Mouse (Mus musculus) embryonic facial prominence, embryonic 12.5 days (tissue): ENCODE measurements around the gene Mbd4. TPM values are rescaled to one million over a fixed set of nuclear protein-coding genes. Genes with fewer than 3 reads are reported as not detected.
"Not testable (repeated sequence)": the region's sequence is repeated elsewhere in the genome, so short reads cannot be mapped to it uniquely, and the experiment has no call there.

Source experiments
- ATAC-seq: fragments of 200-750 bp; cut with Nextera tagmentation; 2 replicates; pipeline ENCODE4 v1.8.0; 2017; ENCODE audit not compliant: insufficient number of reproducible peaks, insufficient read depth, low FRiP score, low TSS enrichment
- H3K27ac ChIP-seq: fragments of 300-500 bp; sonication (generic); 2 replicates; pipeline ENCODE4 v1.5.1; 2016; ENCODE audit warnings: mild to moderate bottlenecking
- H3K27me3 ChIP-seq: fragments of 300-500 bp; sonication (generic); 2 replicates; pipeline ENCODE4 v1.6.1; 2016; ENCODE audit warnings: mild to moderate bottlenecking, moderate library complexity
- H3K36me3 ChIP-seq: fragments of 300-500 bp; sonication (generic); 2 replicates; pipeline ENCODE4 v1.6.1; 2016; ENCODE audit warnings: mild to moderate bottlenecking
- H3K4me1 ChIP-seq: fragments of 300-500 bp; sonication (generic); 2 replicates; pipeline ENCODE4 v1.6.1; 2016
- H3K4me2 ChIP-seq: fragments of 300-500 bp; sonication (generic); replicated peaks from 2 replicates; pipeline ENCODE4 v1.6.1; 2016; ENCODE audit warnings: mild to moderate bottlenecking, moderate library complexity
- H3K4me3 ChIP-seq: fragments of 300-500 bp; sonication (generic); 2 replicates; pipeline ENCODE4 v1.5.1; 2016; ENCODE audit warnings: mild to moderate bottlenecking
- H3K9ac ChIP-seq: fragments of 300-500 bp; sonication (generic); 2 replicates; pipeline ENCODE4 v1.6.1; 2016; ENCODE audit warnings: mild to moderate bottlenecking, moderate library complexity
- H3K9me3 ChIP-seq: fragments of 300-500 bp; sonication (generic); 2 replicates; pipeline ENCODE4 v1.6.1; 2016; ENCODE audit warnings: mild to moderate bottlenecking, moderate library complexity
- WGBS: fragments of 180-500 bp; shearing (Covaris S2); methylation state at CpG from one replicate; pipeline ENCODE4 v1.1.7; 2016; 5-methylcytosine and 5-hydroxymethylcytosine counted together
- polyA plus RNA-seq: library from polyadenylated mRNA; unstranded; fragments of >200 nt; fragmentation: Nextera tagmentation; extraction: Ambion mirVana; gene quantifications from 2 replicates; pipeline ENCODE4 v1.2.1, GENCODE M21; 2016

Gene Mbd4
- polyA plus RNA-seq, 1 experiment from 2014 or later, result 28.4 TPM

GRCm38 (mm10) chr6:115888296-115888695, 35.1 kb upstream of the Mbd4 start:
- no peak for ATAC-seq
- no peak overlapping the region for H3K4me3 ChIP-seq
- no peak overlapping the region for H3K9ac ChIP-seq
- no peak overlapping the region for H3K4me2 ChIP-seq
- peaks cover 51% of the 10 kb centered on the region for H3K36me3 ChIP-seq
- 0 out of 2 replicates have a peak, but pooled peaks cover 4% of the 10 kb centered on the region for H3K9me3 ChIP-seq
- H3K27me3 ChIP-seq, result no peaks in the 10 kb centered on the region
- H3K4me1 ChIP-seq, result peaks cover 11% of the 10 kb centered on the region; the same call in 1 of the 2 replicates
- no peak overlapping the region for H3K27ac ChIP-seq
- 94% methylated on average over 3 of the region's 3 CpGs for WGBS

- H3K27ac ChIP-seq, result no peak overlapping the region
- no peak overlapping the region for H3K4me2 ChIP-seq
- peaks cover 45% of the 10 kb centered on the region for H3K36me3 ChIP-seq
- H3K4me1 ChIP-seq, result peaks cover 9% of the 10 kb centered on the region; the same call in 1 of the 2 replicates
- ATAC-seq, result peak; percentile 44; the same call in 1 of the 2 replicates
- H3K4me3 ChIP-seq, result no peak overlapping the region
- H3K9ac ChIP-seq, result no peak overlapping the region
- 0 out of 2 replicates have a peak, but pooled peaks cover 4% of the 10 kb centered on the region for H3K9me3 ChIP-seq
- H3K27me3 ChIP-seq, result no peaks in the 10 kb centered on the region
- WGBS, result 58% methylated on average over 4 of the region's 4 CpGs
These were observed 33.7 kb upstream of the Mbd4 start for GRCm38 (mm10) chr6:115886894-115887293.

DNA sequence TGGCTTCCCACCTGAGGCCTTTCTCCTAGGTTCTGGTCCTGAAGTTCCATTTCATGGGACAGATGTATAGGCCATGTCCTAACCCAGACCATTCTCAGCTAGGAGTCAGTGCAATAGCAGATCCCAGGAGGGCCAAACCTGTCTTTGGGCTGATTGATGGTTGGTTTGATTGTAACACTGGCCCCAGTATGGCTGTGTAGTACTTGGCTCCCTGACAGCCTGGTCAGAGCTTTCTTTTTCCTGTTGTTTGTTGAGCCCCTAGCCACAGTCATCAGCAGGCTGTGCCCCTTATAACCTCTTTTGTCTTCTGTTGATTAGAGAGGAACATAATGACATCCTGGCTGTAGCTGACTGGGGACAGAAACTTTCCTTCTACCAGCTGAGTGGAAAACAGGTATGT, 30.8 kb upstream of the Mbd4 start:
- Histone ChIP-seq H3K9me3 (0 out of 2 replicates have a peak, but pooled peaks cover 4% of the 10 kb centered on the region), H3K27me3 (no peaks in the 10 kb centered on the region), H3K9ac (no peak overlapping the region), H3K4me1 (no peaks in the 10 kb centered on the region), H3K27ac (no peak overlapping the region), H3K4me3 (no peak overlapping the region), H3K4me2 (no peak overlapping the region), H3K36me3 (peaks cover 48% of the 10 kb centered on the region)
- ATAC-seq, result no peak

GRCm38 (mm10) chr6:115880751-115881150, 27.6 kb upstream of the Mbd4 start:
- WGBS, result 92% methylated on average over 8 of the region's 8 CpGs
- peaks cover 47% of the 10 kb centered on the region for H3K36me3 ChIP-seq
- no peaks in the 10 kb centered on the region for H3K4me1 ChIP-seq
- ATAC-seq, result no peak
- no peaks in the 10 kb centered on the region for H3K9me3 ChIP-seq
- H3K27me3 ChIP-seq, result no peaks in the 10 kb centered on the region
- H3K4me3 ChIP-seq, result no peak overlapping the region
- H3K9ac ChIP-seq, result no peak overlapping the region
- no peak overlapping the region for H3K27ac ChIP-seq
- H3K4me2 ChIP-seq, result no peak overlapping the region

DNA sequence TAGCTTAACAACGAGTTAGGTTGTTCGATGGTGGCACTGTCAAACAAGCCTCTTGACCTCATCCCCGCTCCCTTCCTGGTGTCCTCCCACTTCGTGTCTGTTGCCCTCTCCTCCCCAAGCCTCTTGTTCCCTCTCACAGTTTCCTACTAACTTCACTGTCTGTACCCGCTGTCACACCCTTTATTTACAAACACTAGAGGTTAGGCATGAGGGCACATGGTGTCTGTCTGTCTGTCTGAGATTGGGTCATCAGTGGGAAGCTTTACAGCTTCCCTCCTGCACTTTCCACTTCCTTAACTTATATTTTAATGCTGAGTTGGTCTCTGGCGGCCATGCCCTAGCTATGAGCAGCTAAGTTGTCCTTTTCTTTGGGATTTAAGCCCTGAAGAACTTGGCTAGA, 26.6 kb upstream of the Mbd4 start:
- H3K4me2 ChIP-seq, result no peak overlapping the region
- WGBS, result 86% methylated on average over 6 of the region's 6 CpGs
- no peak for ATAC-seq
- no peak overlapping the region for H3K9ac ChIP-seq
- peaks cover 51% of the 10 kb centered on the region for H3K36me3 ChIP-seq
- H3K4me3 ChIP-seq, result no peak overlapping the region
- H3K4me1 ChIP-seq, result no peaks in the 10 kb centered on the region
- H3K9me3 ChIP-seq, result no peaks in the 10 kb centered on the region
- H3K27ac ChIP-seq, result no peak overlapping the region
- no peaks in the 10 kb centered on the region for H3K27me3 ChIP-seq

GRCm38 (mm10) chr6:115878694-115879093, 25.5 kb upstream of the Mbd4 start:
- no peaks in the 10 kb centered on the region for H3K4me1 ChIP-seq
- no peak overlapping the region for H3K9ac ChIP-seq
- H3K4me2 ChIP-seq, result no peak overlapping the region
- H3K36me3 ChIP-seq, result peaks cover 44% of the 10 kb centered on the region
- no peak overlapping the region for H3K4me3 ChIP-seq
- no peak overlapping the region for H3K27ac ChIP-seq
- no peaks in the 10 kb centered on the region for H3K9me3 ChIP-seq
- no peaks in the 10 kb centered on the region for H3K27me3 ChIP-seq
- WGBS, result 72% methylated on average over 6 of the region's 6 CpGs
- ATAC-seq, result no peak

DNA sequence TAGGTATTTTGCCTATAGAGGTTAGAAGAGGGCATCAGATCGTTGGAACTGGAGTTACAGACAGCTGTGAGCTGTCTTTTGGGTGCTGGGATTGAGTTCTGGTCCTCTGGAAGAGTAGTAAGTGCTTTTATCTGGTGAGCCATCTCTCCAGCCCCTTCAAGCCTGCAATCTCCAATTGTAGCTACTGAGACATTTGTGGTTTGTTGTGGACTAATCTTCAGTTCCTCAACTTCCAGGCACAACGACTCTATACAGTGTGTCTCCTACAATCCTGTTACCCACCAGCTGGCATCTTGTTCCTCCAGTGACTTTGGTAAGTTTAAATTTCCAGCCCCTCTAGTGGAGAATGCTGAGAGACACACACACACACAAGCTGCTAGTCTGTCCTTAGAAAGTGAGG, 24.1 kb upstream of the Mbd4 start:
- Histone ChIP-seq H3K9me3 (no peaks in the 10 kb centered on the region), H3K27ac (no peak overlapping the region), H3K27me3 (no peaks in the 10 kb centered on the region), H3K36me3 (peaks cover 40% of the 10 kb centered on the region), H3K4me3 (no peak overlapping the region), H3K9ac (no peak overlapping the region), H3K4me1 (no peaks in the 10 kb centered on the region), H3K4me2 (no peak overlapping the region)
- no peak for ATAC-seq
- WGBS, result 89% methylated on average over 2 of the region's 2 CpGs

- not testable (repeated sequence) for ATAC-seq, H3K27me3 ChIP-seq, H3K4me3 ChIP-seq, H3K9ac ChIP-seq, H3K27ac ChIP-seq, H3K9me3 ChIP-seq, H3K4me1 ChIP-seq, H3K4me2 ChIP-seq, H3K36me3 ChIP-seq
- WGBS, result no CpG with 5 or more reads among the region's 3 CpGs
These were observed 18.1 kb upstream of the Mbd4 start for GRCm38 (mm10) chr6:115871318-115871717.

DNA sequence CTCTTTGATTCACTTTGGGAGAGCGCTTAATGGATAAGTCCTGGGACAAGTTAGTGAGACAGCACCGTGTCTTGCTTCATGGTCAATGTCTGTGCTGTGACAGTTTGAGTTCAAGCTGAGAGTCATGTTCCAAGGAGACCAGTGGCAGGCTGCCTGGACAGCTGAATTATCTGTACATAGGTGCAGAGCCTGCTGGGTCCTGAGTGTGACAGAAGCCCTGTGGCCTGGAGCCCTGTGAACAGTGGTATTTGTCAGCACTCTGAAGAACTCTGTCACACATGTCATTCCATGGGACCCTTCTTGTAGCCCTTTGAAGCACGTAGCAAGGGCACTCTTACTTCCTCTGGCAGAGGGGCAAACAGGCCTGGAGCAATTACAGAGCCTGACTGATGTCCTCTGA, 14.0 kb upstream of the Mbd4 start:
- H3K4me2 ChIP-seq, ATAC-seq, H3K9me3 ChIP-seq, H3K27me3 ChIP-seq, H3K27ac ChIP-seq, H3K4me3 ChIP-seq, H3K4me1 ChIP-seq, H3K9ac ChIP-seq: not testable (repeated sequence)
- peaks cover 19% of the 10 kb centered on the region; the same call in 1 of the 2 replicates for H3K36me3 ChIP-seq
- no CpG with 5 or more reads among the region's 3 CpGs for WGBS

GRCm38 (mm10) chr6:115865246-115865645, 12.1 kb upstream of the Mbd4 start:
- no peaks in the 10 kb centered on the region for H3K9me3 ChIP-seq
- peaks cover 19% of the 10 kb centered on the region; the same call in 1 of the 2 replicates for H3K36me3 ChIP-seq
- no peaks in the 10 kb centered on the region for H3K27me3 ChIP-seq
- no peaks in the 10 kb centered on the region for H3K4me1 ChIP-seq
- no peak overlapping the region for H3K9ac ChIP-seq
- WGBS, result 93% methylated on average over 4 of the region's 4 CpGs
- no peak overlapping the region for H3K4me2 ChIP-seq
- no peak overlapping the region for H3K27ac ChIP-seq
- ATAC-seq, result no peak
- no peak overlapping the region for H3K4me3 ChIP-seq

DNA sequence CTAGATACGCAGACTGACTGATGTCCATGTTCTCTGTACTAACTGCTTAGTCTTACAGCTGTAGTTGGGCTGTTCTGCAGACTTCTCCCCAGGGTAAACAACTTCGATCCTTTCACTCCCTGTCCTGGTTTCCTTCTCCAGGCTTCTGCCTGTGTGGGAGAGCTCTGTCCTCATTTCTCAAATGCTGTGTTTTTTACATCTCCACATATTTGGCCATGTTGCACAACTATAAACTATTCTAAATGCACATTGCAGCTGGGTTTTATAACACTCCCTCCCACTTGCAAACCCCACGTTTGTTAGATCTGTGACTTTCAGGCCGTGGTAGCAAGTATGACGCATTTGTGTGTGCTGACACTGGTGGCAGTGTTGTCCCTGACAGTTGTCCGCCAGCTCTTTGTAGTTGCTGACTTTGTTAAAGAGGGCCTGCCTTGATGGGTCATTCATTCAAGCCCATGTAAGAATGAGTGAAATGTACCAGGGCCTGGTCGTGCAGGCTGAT, 10.2 kb upstream of the Mbd4 start:
- no peaks in the 10 kb centered on the region for H3K27me3 ChIP-seq
- no peak overlapping the region for H3K9ac ChIP-seq
- ATAC-seq, result no peak
- WGBS, result 65% methylated on average over 7 of the region's 7 CpGs
- no peaks in the 10 kb centered on the region for H3K4me1 ChIP-seq
- H3K9me3 ChIP-seq, result no peaks in the 10 kb centered on the region
- H3K4me2 ChIP-seq, result no peak overlapping the region
- H3K36me3 ChIP-seq, result peaks cover 19% of the 10 kb centered on the region; the same call in 1 of the 2 replicates
- no peak overlapping the region for H3K27ac ChIP-seq
- no peak overlapping the region for H3K4me3 ChIP-seq

DNA sequence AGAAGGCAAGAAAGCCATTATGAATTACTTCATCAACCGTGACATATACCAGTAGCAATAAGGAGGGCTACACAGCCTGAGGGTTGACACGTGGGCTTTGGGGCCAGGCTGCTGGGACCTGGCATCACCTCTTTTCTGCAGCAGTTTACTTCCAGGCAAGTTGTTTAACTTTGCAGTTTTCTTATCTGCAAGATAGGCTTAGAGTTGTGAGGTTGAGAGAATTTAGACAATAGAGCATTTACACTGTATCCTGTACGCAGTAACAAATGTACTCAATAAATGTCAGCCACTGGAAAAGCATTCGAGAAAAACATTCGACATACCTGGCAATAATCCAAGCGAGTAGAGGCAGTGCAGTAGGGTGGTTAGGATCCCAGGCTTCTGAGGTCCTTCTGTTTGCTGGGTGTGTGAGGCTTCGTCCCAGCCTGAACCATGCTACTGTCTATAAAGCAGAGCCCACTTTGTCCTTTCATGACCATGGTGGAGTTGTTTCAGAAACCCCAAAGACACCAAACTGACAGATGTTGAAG, 6.9 kb upstream of the Mbd4 start:
- ATAC-seq, result no peak
- Histone ChIP-seq H3K4me3 (no peak overlapping the region), H3K27ac (no peak overlapping the region), H3K9ac (no peak overlapping the region), H3K4me2 (no peak overlapping the region), H3K36me3 (peaks cover 12% of the 10 kb centered on the region; the same call in 1 of the 2 replicates), H3K9me3 (no peaks in the 10 kb centered on the region), H3K4me1 (0 out of 2 replicates have a peak, but pooled peaks cover 8% of the 10 kb centered on the region), H3K27me3 (no peaks in the 10 kb centered on the region)
- WGBS, result 72% methylated on average over 7 of the region's 7 CpGs
